Mouse (Mus musculus) cerebellum, postnatal 25 days (tissue): ENCODE results near the gene Epb41l4b.
A peak's percentile ranks its signal among the peaks of the same experiment; 100 is the strongest.

Experiments
- DNase-seq, 2 experiments: peaks; one replicate each; pipeline ENCODE4 v3.0.0; 2021; ENCODE audit warnings: mixed read lengths in 2 of 2

Epb41l4b gene

DNA sequence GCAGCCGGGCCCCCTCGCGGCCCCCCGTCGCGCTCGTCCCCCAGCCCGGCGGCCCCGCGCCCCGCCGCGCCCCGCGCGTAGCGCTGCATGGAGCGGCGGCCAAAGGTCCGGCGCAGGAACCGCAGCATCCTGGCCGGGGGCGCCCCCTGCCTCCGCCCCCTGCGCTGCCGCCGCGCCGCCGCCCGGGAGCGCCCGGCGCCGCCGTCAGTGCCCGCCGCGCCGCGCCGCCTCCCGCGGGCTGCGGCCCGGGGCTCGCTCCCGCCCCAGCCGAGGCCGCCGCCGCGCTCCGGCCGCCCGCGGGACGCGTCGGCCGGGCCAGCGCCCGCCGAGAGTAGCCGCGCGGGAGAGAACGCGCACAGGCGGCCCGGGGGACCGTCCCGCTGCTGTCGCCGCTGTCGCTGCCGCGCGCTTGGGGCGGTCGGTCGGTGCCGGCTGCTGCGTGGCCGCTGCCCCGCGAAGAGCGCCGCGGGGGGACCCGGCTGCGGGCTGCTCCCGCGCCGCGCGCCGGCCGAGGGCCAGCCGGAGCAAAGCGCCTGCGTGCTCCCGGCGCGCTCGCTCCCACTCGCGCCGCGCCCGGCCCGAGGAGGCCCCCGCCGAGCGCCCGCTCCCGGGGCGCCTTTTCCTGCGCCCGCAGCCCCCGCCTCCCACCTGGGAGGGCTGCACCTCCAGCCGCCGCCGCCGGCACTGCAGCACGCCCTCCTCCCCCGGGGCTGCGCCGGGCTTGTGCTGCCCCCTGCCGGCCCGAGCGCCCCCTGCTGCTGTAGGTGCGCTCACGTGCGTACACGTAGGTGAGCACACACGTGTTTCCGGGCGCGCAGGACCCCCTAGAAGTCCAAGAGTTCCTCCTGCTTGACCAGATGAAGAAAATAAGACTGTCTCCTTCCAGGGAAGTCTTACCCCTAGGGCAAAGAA is at the start of gene Epb41l4b:
Epb41l4b (minus strand) TSS at position 412 of the 912 bp plus-strand sequence.
- DNase-seq = peak; percentile 90 to 95

- no peak for DNase-seq
Observed at GRCm38 (mm10) chr4:57191543-57192283, 48.5 kb upstream of the Epb41l4b start.

DNA sequence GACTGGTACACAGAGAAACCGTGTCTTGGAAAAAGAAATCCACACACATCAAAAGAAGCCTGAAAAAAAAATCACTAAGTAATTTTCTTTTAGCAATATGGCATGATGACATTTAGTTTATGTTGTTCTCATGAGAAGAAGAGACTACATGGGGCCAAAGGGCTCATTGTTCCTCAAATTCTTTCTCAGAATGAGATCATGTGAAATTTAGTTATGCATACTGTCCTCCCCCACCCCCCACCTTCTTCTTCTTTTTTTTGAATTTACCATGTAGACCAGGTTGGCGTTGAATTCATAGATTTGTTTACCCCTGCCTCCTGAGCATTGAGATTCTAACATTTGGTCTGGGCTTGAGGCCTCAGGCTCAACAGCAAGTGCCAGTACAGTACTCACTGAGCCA is 46.6 kb upstream of the Epb41l4b start:
- DNase-seq = no peak

GRCm38 (mm10) chr4:57186035-57186434 is 42.8 kb upstream of the Epb41l4b start:
- no peak for DNase-seq

DNA sequence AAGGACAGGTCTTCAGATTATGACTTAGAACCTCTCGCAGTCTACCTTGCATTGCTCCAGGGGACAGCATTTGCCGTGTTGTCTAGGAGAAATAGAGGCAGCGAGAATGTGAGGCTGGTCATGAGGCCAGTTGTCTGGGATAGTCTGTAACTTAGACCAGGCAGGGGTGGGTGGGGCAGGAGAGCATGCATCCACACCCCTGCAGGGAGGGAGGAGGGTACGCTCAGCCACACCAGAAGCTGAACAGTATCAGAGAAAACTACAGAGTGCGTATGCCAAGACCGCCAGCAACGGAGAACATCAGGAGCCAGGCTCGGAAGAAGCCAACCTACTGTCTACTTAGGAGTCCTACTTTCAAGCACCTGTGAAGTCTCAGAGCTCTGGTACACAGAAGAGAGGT is 42.2 kb upstream of the Epb41l4b start:
- DNase-seq = no peak

GRCm38 (mm10) chr4:57183493-57183892 is 40.3 kb upstream of the Epb41l4b start:
- DNase-seq = no peak

DNA sequence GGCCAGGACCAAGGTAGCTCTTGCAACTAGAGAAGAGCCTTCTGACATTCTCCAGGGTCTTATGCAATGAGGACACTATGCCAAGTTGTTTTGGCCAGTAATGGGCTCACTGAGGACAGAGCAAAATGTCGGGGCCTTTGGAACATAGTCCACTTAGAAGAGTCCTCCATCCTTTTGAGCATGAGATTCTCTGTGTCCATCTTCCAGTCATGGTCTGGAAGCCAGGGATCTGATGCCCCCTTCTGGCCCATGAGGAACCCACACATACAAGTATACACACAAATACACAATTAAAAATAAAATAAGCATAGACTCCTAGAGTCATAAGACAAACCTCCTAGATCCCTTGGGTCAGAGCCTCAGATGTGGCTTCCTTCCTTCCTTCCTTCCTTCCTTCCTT is 38.3 kb upstream of the Epb41l4b start:
- DNase-seq = peak; percentile 45 to 71

GRCm38 (mm10) chr4:57178881-57179280 is 35.6 kb upstream of the Epb41l4b start:
- DNase-seq = no peak

DNA sequence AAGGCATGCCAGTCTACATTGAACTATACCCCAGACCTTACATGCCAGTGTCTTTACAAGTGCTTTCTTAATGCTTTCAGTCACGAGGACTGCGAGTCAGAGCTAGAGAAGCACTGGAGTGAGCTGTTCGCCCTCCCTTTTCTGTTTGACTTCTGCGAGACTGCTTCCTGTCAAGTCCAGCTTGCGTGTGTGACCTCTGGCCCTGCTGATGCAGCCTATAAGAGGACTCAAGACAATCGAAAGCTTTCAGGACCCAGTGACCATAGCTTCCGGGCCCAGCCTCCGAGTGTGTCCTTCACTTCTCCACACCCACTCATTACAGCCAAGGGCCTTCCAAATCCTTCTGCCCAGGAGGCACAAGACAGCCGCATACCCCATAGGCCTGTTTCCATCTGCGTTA is 32.1 kb upstream of the Epb41l4b start:
- DNase-seq = no peak

GRCm38 (mm10) chr4:57172861-57173260 is 29.6 kb upstream of the Epb41l4b start:
- no peak for DNase-seq

DNA sequence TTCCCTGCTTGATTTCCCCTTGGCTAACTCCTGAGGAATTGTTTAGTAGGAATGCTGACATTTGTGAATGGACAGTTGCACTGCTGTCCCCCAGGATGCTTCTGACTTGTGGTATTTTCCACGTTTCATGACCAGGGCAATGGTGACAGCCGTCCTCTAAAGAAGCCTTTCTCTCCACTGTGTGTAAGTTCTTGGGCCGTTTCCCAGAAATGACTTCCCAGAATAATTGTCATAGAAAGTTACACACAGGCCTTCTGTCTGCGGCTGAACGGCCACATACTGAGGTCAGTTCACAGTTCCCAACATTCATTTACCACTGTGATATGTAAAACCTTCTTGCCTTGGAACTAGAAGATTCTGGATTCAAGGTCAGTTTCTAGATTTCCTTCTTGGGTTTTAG is 28.6 kb upstream of the Epb41l4b start:
- DNase-seq = no peak

GRCm38 (mm10) chr4:57168680-57169079 is 25.4 kb upstream of the Epb41l4b start:
- no peak for DNase-seq

DNA sequence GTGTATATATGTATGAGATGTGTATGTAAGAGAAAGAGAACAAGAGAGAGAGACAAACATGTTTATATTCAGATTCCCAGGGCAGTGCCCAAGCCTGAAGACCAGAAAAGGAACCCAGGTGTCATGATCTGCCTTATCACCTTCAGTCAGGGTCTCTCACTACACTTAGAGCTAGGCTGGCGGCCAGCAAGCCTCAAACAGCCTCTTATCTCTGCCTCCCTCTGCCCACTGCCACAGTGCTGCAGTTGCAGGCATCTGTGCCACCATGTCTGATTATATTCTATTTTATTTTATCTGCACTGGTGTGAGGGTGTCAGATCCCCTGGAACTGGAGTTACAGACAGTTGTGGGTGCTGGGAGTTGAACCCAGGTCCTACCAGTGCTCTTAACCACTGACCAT is 25.0 kb upstream of the Epb41l4b start:
- DNase-seq = no peak

GRCm38 (mm10) chr4:57166922-57167870 is 24.0 kb upstream of the Epb41l4b start:
- peak in 1 of 2 experiments; percentile 31 for DNase-seq

DNA sequence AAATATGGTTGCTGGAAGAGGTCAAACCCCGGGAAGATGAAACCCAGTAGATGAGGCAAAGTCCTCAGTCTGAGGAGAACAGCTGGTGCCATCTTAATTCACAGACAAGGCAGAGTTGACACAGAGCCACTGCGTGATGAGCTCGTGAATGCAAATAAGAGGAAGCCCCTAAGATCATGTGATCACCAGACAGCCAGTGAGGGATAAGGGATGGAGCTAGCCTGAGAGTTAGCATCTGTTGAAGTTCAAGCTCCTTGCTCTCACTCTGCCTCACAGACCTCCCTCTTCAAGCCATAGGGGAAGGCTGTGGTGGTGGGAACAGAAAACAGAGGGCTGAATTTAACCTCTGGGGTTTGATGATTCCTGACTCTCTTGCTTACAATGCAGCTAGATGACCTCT is 22.4 kb upstream of the Epb41l4b start:
- DNase-seq = no peak

DNA sequence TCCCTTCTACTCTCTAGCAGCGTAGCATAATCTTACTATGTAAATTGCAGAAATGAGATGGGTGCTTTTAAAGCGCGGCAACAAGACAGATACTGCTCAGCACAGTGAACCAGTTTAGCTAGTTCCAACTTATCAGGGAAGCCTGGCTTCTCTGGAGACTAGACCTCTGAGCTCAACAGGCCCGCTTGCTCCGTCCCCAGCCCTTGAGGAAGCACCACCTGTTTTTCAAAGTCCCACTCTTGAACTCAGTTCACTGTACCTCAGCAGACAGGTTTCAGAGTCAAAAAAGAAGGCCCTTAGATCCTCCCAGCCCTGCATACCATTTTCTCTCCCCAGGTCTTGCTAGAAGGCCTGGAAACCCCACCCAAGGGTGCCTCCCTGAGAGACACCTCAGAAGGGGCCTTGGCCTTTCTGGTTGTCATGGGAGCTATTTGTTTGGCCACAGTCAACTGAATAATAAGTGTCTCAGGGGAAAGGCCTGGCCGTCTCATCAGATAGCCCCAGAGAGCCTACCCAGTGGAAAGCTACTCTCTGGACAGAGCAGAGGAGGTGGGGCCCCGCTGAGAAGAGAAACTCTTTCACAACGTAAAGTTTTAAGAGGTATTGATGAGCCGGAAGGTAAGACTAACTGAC is 21.5 kb upstream of the Epb41l4b start:
- no peak for DNase-seq

- no peak for DNase-seq
Observed at GRCm38 (mm10) chr4:57162789-57163722, 19.8 kb upstream of the Epb41l4b start.

GRCm38 (mm10) chr4:57160571-57160970 is 17.3 kb upstream of the Epb41l4b start:
- DNase-seq = no peak

DNA sequence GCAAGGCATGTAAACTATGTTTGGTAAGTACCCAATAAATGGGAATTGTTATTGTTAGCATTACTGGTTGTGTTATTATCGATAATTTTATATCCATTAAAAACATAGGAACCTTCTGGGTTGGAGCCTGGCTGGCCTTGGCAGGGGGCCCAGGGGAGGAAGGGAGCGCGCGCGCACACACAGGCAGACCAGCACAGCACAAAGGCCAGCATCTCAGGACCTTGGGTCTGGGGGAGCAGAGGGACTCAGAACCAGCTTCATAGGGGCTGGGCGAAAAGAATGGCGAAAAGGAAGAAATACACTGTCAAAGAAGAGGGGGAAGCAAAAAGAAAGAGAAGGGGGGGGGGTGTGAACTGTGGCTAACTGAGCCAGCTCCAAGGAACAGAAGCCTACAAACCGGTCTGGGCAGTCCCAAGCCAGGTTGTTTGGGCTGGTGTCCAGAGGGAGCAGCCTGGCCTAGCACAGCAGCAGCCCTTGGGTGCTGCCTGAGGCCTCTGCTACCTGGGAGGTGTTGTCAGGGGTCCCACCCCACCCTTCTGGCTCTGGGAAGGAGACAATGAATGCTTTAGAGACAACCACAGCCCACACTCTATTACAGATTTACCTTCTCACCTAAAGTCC is 13.4 kb upstream of the Epb41l4b start:
- DNase-seq = peak in 1 of 2 experiments; percentile 41

DNA sequence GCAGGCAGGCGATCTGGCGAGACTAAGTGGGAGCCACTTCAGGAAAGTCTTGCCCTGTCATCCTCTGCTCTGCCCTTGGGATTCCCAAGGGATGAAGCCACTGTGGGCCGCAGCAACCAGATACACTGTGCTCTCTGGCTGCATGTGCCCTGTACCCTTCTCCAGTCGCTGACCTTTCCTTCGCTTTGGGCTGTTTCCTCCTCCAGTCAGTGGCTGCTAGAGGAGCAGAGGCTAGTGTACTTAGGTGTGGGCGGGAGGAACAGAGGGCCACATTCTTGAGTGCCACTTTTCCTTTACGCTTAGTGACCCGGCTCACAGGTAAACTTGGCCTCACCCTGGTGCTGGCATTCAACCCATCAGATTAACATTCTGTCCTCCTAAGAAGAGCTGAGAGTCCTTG is 10.6 kb upstream of the Epb41l4b start:
- no peak for DNase-seq
